Mouse (Mus musculus): ENCODE data around the gene Robo1. TPM values are rescaled to one million over a fixed set of nuclear protein-coding genes. Genes with fewer than 3 reads are reported as not detected.

Robo1 gene
- polyA plus RNA-seq, 1 experiment from 2014 or later: 30.1 TPM

- no peaks in the 10 kb centered on the region for H3K4me1 ChIP-seq (replicated peaks)
- ATAC-seq (ENCODE audit: insufficient number of reproducible peaks, low FRiP score): no peak
- H3K36me3 ChIP-seq: no peaks in the 10 kb centered on the region
- no peak overlapping the region for H3K9ac ChIP-seq
- H3K4me2 ChIP-seq: no peak overlapping the region
- H3K27me3 ChIP-seq (replicated peaks): no peaks in the 10 kb centered on the region
- no peak overlapping the region for H3K4me3 ChIP-seq
- WGBS: 80% methylated on average over 5 of the region's 5 CpGs
- H3K9me3 ChIP-seq (replicated peaks): no peaks in the 10 kb centered on the region
- H3K27ac ChIP-seq (ENCODE audit: poor library complexity, severe bottlenecking): no peak overlapping the region
These were observed 522.4 kb downstream of the Robo1 start for GRCm38 (mm10) chr16:72830394-72831056.

- H3K36me3 ChIP-seq: no peaks in the 10 kb centered on the region
- no peak overlapping the region for H3K4me3 ChIP-seq
- H3K9me3 ChIP-seq (replicated peaks): no peaks in the 10 kb centered on the region
- ATAC-seq (ENCODE audit: insufficient number of reproducible peaks, low FRiP score): no peak
- H3K4me2 ChIP-seq: no peak overlapping the region
- H3K27me3 ChIP-seq (replicated peaks): no peaks in the 10 kb centered on the region
- no peak overlapping the region for H3K9ac ChIP-seq
- 86% methylated on average over 2 of the region's 2 CpGs for WGBS
- H3K4me1 ChIP-seq (replicated peaks): no peaks in the 10 kb centered on the region
- no peak overlapping the region for H3K27ac ChIP-seq (ENCODE audit: poor library complexity, severe bottlenecking)
These were observed 526.2 kb downstream of the Robo1 start for GRCm38 (mm10) chr16:72834266-72834665.

- Histone ChIP-seq H3K36me3 (no peaks in the 10 kb centered on the region), H3K27me3 (replicated peaks) (no peaks in the 10 kb centered on the region), H3K9me3 (replicated peaks) (no peaks in the 10 kb centered on the region), H3K4me1 (replicated peaks) (no peaks in the 10 kb centered on the region), H3K4me3 (no peak overlapping the region), H3K4me2 (no peak overlapping the region), H3K27ac (ENCODE audit: poor library complexity, severe bottlenecking) (no peak overlapping the region), H3K9ac (no peak overlapping the region)
- 92% methylated on average over 1 of the region's 1 CpGs for WGBS
- no peak for ATAC-seq (ENCODE audit: insufficient number of reproducible peaks, low FRiP score)
These were observed 530.9 kb downstream of the Robo1 start for GRCm38 (mm10) chr16:72839031-72839430.

GRCm38 (mm10) chr16:72841066-72841465, 533.0 kb downstream of the Robo1 start:
- Histone ChIP-seq H3K4me1 (replicated peaks) (no peaks in the 10 kb centered on the region), H3K9me3 (replicated peaks) (no peaks in the 10 kb centered on the region), H3K4me2 (no peak overlapping the region), H3K27me3 (replicated peaks) (no peaks in the 10 kb centered on the region), H3K36me3 (no peaks in the 10 kb centered on the region), H3K4me3 (no peak overlapping the region), H3K27ac (ENCODE audit: poor library complexity, severe bottlenecking) (no peak overlapping the region), H3K9ac (no peak overlapping the region)
- ATAC-seq (ENCODE audit: insufficient number of reproducible peaks, low FRiP score): no peak
- 75% methylated on average over 9 of the region's 9 CpGs for WGBS

- H3K4me1 ChIP-seq (replicated peaks): no peaks in the 10 kb centered on the region
- 79% methylated on average over 9 of the region's 9 CpGs for WGBS
These were observed 546.0 kb downstream of the Robo1 start for GRCm38 (mm10) chr16:72854101-72854500.

GRCm38 (mm10) chr16:72854809-72855503, 546.9 kb downstream of the Robo1 start:
- no peak overlapping the region for H3K4me2 ChIP-seq
- no peak for ATAC-seq (ENCODE audit: insufficient number of reproducible peaks, low FRiP score)
- no peaks in the 10 kb centered on the region for H3K9me3 ChIP-seq (replicated peaks)
- no peaks in the 10 kb centered on the region for H3K27me3 ChIP-seq (replicated peaks)
- no peaks in the 10 kb centered on the region for H3K36me3 ChIP-seq
- H3K9ac ChIP-seq: no peak overlapping the region
- H3K27ac ChIP-seq (ENCODE audit: poor library complexity, severe bottlenecking): no peak overlapping the region
- no peak overlapping the region for H3K4me3 ChIP-seq
- H3K4me1 ChIP-seq (replicated peaks): no peaks in the 10 kb centered on the region
- 89% methylated on average over 5 of the region's 5 CpGs for WGBS

More at GRCm38 (mm10) chr16:72854101-72854500, 546.0 kb downstream of the Robo1 start:
- Histone ChIP-seq H3K9me3 (replicated peaks) (no peaks in the 10 kb centered on the region), H3K36me3 (no peaks in the 10 kb centered on the region), H3K4me3 (no peak overlapping the region), H3K4me2 (no peak overlapping the region), H3K27me3 (replicated peaks) (no peaks in the 10 kb centered on the region), H3K27ac (ENCODE audit: poor library complexity, severe bottlenecking) (no peak overlapping the region), H3K9ac (no peak overlapping the region)
- ATAC-seq (ENCODE audit: insufficient number of reproducible peaks, low FRiP score): no peak

- no peak overlapping the region for H3K27ac ChIP-seq (ENCODE audit: poor library complexity, severe bottlenecking)
- H3K4me2 ChIP-seq: no peak overlapping the region
- WGBS: 86% methylated on average over 7 of the region's 7 CpGs
- no peak for ATAC-seq (ENCODE audit: insufficient number of reproducible peaks, low FRiP score)
- H3K9me3 ChIP-seq (replicated peaks): no peaks in the 10 kb centered on the region
- no peaks in the 10 kb centered on the region for H3K27me3 ChIP-seq (replicated peaks)
- H3K36me3 ChIP-seq: no peaks in the 10 kb centered on the region
- H3K4me3 ChIP-seq: no peak overlapping the region
- H3K9ac ChIP-seq: no peak overlapping the region
- H3K4me1 ChIP-seq (replicated peaks): peaks cover 4% of the 10 kb centered on the region; the same call in 1 of the 2 replicates
These were observed 553.7 kb downstream of the Robo1 start for GRCm38 (mm10) chr16:72861707-72862277.

GRCm38 (mm10) chr16:72866011-72866410, 557.9 kb downstream of the Robo1 start:
- no peaks in the 10 kb centered on the region for H3K9me3 ChIP-seq (replicated peaks)
- H3K4me2 ChIP-seq: no peak overlapping the region
- no peak overlapping the region for H3K4me3 ChIP-seq
- WGBS: 39% methylated on average over 4 of the region's 4 CpGs
- H3K27me3 ChIP-seq (replicated peaks): no peaks in the 10 kb centered on the region
- ATAC-seq (ENCODE audit: insufficient number of reproducible peaks, low FRiP score): no peak
- H3K27ac ChIP-seq (ENCODE audit: poor library complexity, severe bottlenecking): no peak overlapping the region
- peaks cover 4% of the 10 kb centered on the region; the same call in 1 of the 2 replicates for H3K4me1 ChIP-seq (replicated peaks)
- H3K9ac ChIP-seq: no peak overlapping the region
- H3K36me3 ChIP-seq: no peaks in the 10 kb centered on the region

GRCm38 (mm10) chr16:72874934-72875732, 567.0 kb downstream of the Robo1 start:
- H3K27me3 ChIP-seq (replicated peaks): no peaks in the 10 kb centered on the region
- WGBS: 71% methylated on average over 8 of the region's 8 CpGs
- H3K27ac ChIP-seq (ENCODE audit: poor library complexity, severe bottlenecking): no peak overlapping the region
- H3K4me3 ChIP-seq: no peak overlapping the region
- peaks cover 7% of the 10 kb centered on the region; the same call in 1 of the 2 replicates for H3K4me1 ChIP-seq (replicated peaks)
- H3K36me3 ChIP-seq: no peaks in the 10 kb centered on the region
- no peak overlapping the region for H3K9ac ChIP-seq
- ATAC-seq (ENCODE audit: insufficient number of reproducible peaks, low FRiP score): no peak
- no peaks in the 10 kb centered on the region for H3K9me3 ChIP-seq (replicated peaks)
- no peak overlapping the region for H3K4me2 ChIP-seq

GRCm38 (mm10) chr16:72888108-72888507, 580.0 kb downstream of the Robo1 start:
- ATAC-seq (ENCODE audit: insufficient number of reproducible peaks, low FRiP score): no peak
- H3K27me3 ChIP-seq (replicated peaks): no peaks in the 10 kb centered on the region
- peaks cover 3% of the 10 kb centered on the region; the same call in 1 of the 2 replicates for H3K4me1 ChIP-seq (replicated peaks)
- no peak overlapping the region for H3K9ac ChIP-seq
- WGBS: 79% methylated on average over 7 of the region's 7 CpGs
- no peaks in the 10 kb centered on the region for H3K9me3 ChIP-seq (replicated peaks)
- no peak overlapping the region for H3K27ac ChIP-seq (ENCODE audit: poor library complexity, severe bottlenecking)
- H3K4me3 ChIP-seq: no peak overlapping the region
- no peaks in the 10 kb centered on the region for H3K36me3 ChIP-seq
- no peak overlapping the region for H3K4me2 ChIP-seq

- H3K4me2 ChIP-seq: no peak overlapping the region
- no peak overlapping the region for H3K4me3 ChIP-seq
- H3K4me1 ChIP-seq (replicated peaks): peaks cover 3% of the 10 kb centered on the region; the same call in 1 of the 2 replicates
- ATAC-seq (ENCODE audit: insufficient number of reproducible peaks, low FRiP score): no peak
- H3K9ac ChIP-seq: no peak overlapping the region
- no peaks in the 10 kb centered on the region for H3K9me3 ChIP-seq (replicated peaks)
- 79% methylated on average over 9 of the region's 9 CpGs for WGBS
- no peak overlapping the region for H3K27ac ChIP-seq (ENCODE audit: poor library complexity, severe bottlenecking)
- no peaks in the 10 kb centered on the region for H3K36me3 ChIP-seq
- no peaks in the 10 kb centered on the region for H3K27me3 ChIP-seq (replicated peaks)
These were observed 581.3 kb downstream of the Robo1 start for GRCm38 (mm10) chr16:72889401-72889800.

Measured in heart, embryonic 12.5 days (tissue).